Comparison of ENCODE assay signal across 19 mouse cellular contexts in genomic region chr1:137636321-137636944, GRCm38 (mm10).
DNase-seq lines count a peak whose midpoint lies in the region; ATAC-seq lines count a peak whose summit lies in the region.
"Had no signal": no experiment of that assay in that cellular context is flagged by ENCODE, and none has a peak within 500 bp of the region (broad histone marks: within the 10 kb centered on the region; RNA-seq: fewer than 3 reads in every experiment).

No protein-coding gene starts in this region.

- WGBS in forebrain, embryonic 12.5 days, result 6% methylated on average over 3 of the region's 3 CpGs
- 9% methylated on average over 3 of the region's 3 CpGs for WGBS in forebrain, embryonic 16.5 days
- whole genome bisulfite sequencing in midbrain, embryonic 10.5 days, result 6% methylated on average over 3 of the region's 3 CpGs
- 15% methylated on average over 3 of the region's 3 CpGs for WGBS in midbrain, embryonic 14.5 days
- 47% methylated on average over 3 of the region's 3 CpGs for WGBS in limb, embryonic 10.5 days

- H3K4me2 ChIP-seq in forebrain, embryonic 12.5 days, result no peak overlapping the region
- no peak overlapping the region for H3K4me2 ChIP-seq in forebrain, embryonic 16.5 days (ENCODE audit: low read length)
- H3K4me2 ChIP-seq in midbrain, embryonic 14.5 days (ENCODE audit: low read length), result no peak overlapping the region
- H3K4me2 ChIP-seq: hindbrain, embryonic 15.5 days; liver, embryonic 12.5 days; lung, embryonic 15.5 days had no signal

- H3K4me1 ChIP-seq in forebrain, embryonic 12.5 days, result peaks cover 23% of the 10 kb centered on the region
- 0 out of 2 replicates have a peak, but pooled peaks cover 7% of the 10 kb centered on the region for H3K4me1 ChIP-seq in forebrain, embryonic 16.5 days (replicated peaks; ENCODE audit: control insufficient read depth, insufficient read depth, low read length)
- peaks cover 57% of the 10 kb centered on the region for H3K4me1 ChIP-seq in midbrain, embryonic 10.5 days
- peaks cover 6% of the 10 kb centered on the region for H3K4me1 ChIP-seq in midbrain, embryonic 14.5 days (ENCODE audit: control insufficient read depth, insufficient read depth, low read length)
- H3K4me1 ChIP-seq in limb, embryonic 10.5 days, result peaks cover 17% of the 10 kb centered on the region
- H3K4me1 ChIP-seq: liver, embryonic 12.5 days; lung, embryonic 15.5 days had no signal

- no peaks in the 10 kb centered on the region for H3K36me3 ChIP-seq in forebrain, embryonic 12.5 days (replicated peaks)
- H3K36me3 ChIP-seq in forebrain, embryonic 16.5 days (ENCODE audit: control insufficient read depth, insufficient read depth), result no peaks in the 10 kb centered on the region
- no peaks in the 10 kb centered on the region for H3K36me3 ChIP-seq in midbrain, embryonic 10.5 days
- H3K36me3 ChIP-seq in midbrain, embryonic 14.5 days (ENCODE audit: control insufficient read depth, insufficient read depth, low read length), result no peaks in the 10 kb centered on the region
- H3K36me3 ChIP-seq in limb, embryonic 10.5 days, result no peaks in the 10 kb centered on the region
- H3K36me3 ChIP-seq: hindbrain, embryonic 15.5 days; liver, embryonic 12.5 days; lung, embryonic 15.5 days had no signal

- peak; percentile 45; the same call in 1 of the 2 replicates for ATAC-seq in forebrain, embryonic 12.5 days (ENCODE audit: low FRiP score)
- no peak for ATAC-seq in forebrain, embryonic 16.5 days
- ATAC-seq in midbrain, embryonic 14.5 days (ENCODE audit: low FRiP score, low TSS enrichment), result no peak
- no peak for ATAC-seq in frontal cortex, adult (ENCODE audit: low TSS enrichment)
- ATAC-seq: liver, embryonic 12.5 days had no signal

- H3K4me3 ChIP-seq in forebrain, embryonic 12.5 days (replicated peaks), result no peak overlapping the region
- no peak overlapping the region for H3K4me3 ChIP-seq in forebrain, embryonic 16.5 days (replicated peaks; ENCODE audit: low read length)
- no peak overlapping the region for H3K4me3 ChIP-seq in midbrain, embryonic 10.5 days
- H3K4me3 ChIP-seq in midbrain, embryonic 14.5 days (replicated peaks; ENCODE audit: low read depth, low read length), result no peak overlapping the region
- H3K4me3 ChIP-seq in limb, embryonic 10.5 days, result no peak overlapping the region
- H3K4me3 ChIP-seq: hindbrain, embryonic 15.5 days; liver, embryonic 12.5 days; lung, embryonic 15.5 days had no signal

- DNase-seq in midbrain, embryonic 10.5 days (ENCODE audit: low spot score), result peak; percentile 57
- DNase-seq in midbrain, embryonic 14.5 days, result no peak
- peak; percentile 60 for DNase-seq in embryo, embryonic 9.5 days (ENCODE audit: extremely low spot score)
- DNase-seq in limb, embryonic 10.5 days (ENCODE audit: low spot score), result no peak
- DNase-seq in urinary bladder, postnatal 25 days (ENCODE audit: low spot score), result no peak
- DNase-seq: adrenal gland, adult 8-10 months; cerebellum, adult 11-12 months; cerebellum, postnatal 36 days; gastrocnemius, postnatal 25 days; kidney, adult 8-10 months; left cerebral cortex, postnatal 4 days; right cerebral cortex, postnatal 25 days had no signal

- peak overlapping the region; percentile 57 for H3K27ac ChIP-seq in forebrain, embryonic 12.5 days
- no peak overlapping the region for H3K27ac ChIP-seq in forebrain, embryonic 16.5 days (ENCODE audit: low read length)
- H3K27ac ChIP-seq in midbrain, embryonic 10.5 days (replicated peaks), result peak overlapping the region; percentile 82
- no peak overlapping the region for H3K27ac ChIP-seq in midbrain, embryonic 14.5 days (replicated peaks; ENCODE audit: low read depth, low read length)
- H3K27ac ChIP-seq in limb, embryonic 10.5 days, result peak overlapping the region; percentile 59
- H3K27ac ChIP-seq: hindbrain, embryonic 15.5 days; liver, embryonic 12.5 days; lung, embryonic 15.5 days had no signal

- H3K27me3 ChIP-seq in forebrain, embryonic 12.5 days, result no peaks in the 10 kb centered on the region
- no peaks in the 10 kb centered on the region for H3K27me3 ChIP-seq in forebrain, embryonic 16.5 days (replicated peaks; ENCODE audit: control insufficient read depth, insufficient read depth, low read length)
- H3K27me3 ChIP-seq in midbrain, embryonic 10.5 days (ENCODE audit: low read depth, poor library complexity, severe bottlenecking), result no peaks in the 10 kb centered on the region
- no peaks in the 10 kb centered on the region for H3K27me3 ChIP-seq in midbrain, embryonic 14.5 days (ENCODE audit: control insufficient read depth, insufficient read depth, low read length)
- H3K27me3 ChIP-seq in limb, embryonic 10.5 days (ENCODE audit: low read depth, poor library complexity, severe bottlenecking), result no peaks in the 10 kb centered on the region
- H3K27me3 ChIP-seq: CH12.LX; hindbrain, embryonic 15.5 days; liver, embryonic 12.5 days; lung, embryonic 15.5 days had no signal

- H3K9ac ChIP-seq in forebrain, embryonic 12.5 days, result no peak overlapping the region
- no peak overlapping the region for H3K9ac ChIP-seq in forebrain, embryonic 16.5 days (replicated peaks; ENCODE audit: low read depth, low read length)
- no peak overlapping the region for H3K9ac ChIP-seq in midbrain, embryonic 14.5 days (replicated peaks; ENCODE audit: low read length)
- H3K9ac ChIP-seq: hindbrain, embryonic 15.5 days; liver, embryonic 12.5 days; lung, embryonic 15.5 days had no signal

- no peaks in the 10 kb centered on the region for H3K9me3 ChIP-seq in forebrain, embryonic 12.5 days
- H3K9me3 ChIP-seq in forebrain, embryonic 16.5 days (ENCODE audit: control insufficient read depth, low read length), result no peaks in the 10 kb centered on the region
- no peaks in the 10 kb centered on the region for H3K9me3 ChIP-seq in midbrain, embryonic 10.5 days (replicated peaks)
- H3K9me3 ChIP-seq in midbrain, embryonic 14.5 days (ENCODE audit: control insufficient read depth, low read length), result no peaks in the 10 kb centered on the region
- H3K9me3 ChIP-seq in limb, embryonic 10.5 days (replicated peaks), result no peaks in the 10 kb centered on the region
- H3K9me3 ChIP-seq: hindbrain, embryonic 15.5 days; liver, embryonic 12.5 days; lung, embryonic 15.5 days had no signal

Comparison
In these comparisons a context has a peak if more than half of its experiments do, and no peak if none do; other contexts are left out.
1. H3K27ac ChIP-seq: peak in forebrain, embryonic 12.5 days (single experiment), midbrain, embryonic 10.5 days (single experiment) and limb, embryonic 10.5 days (single experiment); none in forebrain, embryonic 16.5 days (single experiment) and midbrain, embryonic 14.5 days (single experiment).
2. DNase-seq: peak in midbrain, embryonic 10.5 days (single experiment) and embryo, embryonic 9.5 days (single experiment); none in midbrain, embryonic 14.5 days (single experiment), limb, embryonic 10.5 days (single experiment) and urinary bladder, postnatal 25 days (single experiment).